Mouse (Mus musculus) heart, adult 2 months (tissue): ENCODE data around the gene Clrn3.

ENCODE experiments used
- CTCF ChIP-seq: fragments of 200-600 bp; IDR thresholded peaks from 2 replicates; pipeline ENCODE4 v1.8.1; 2022; ENCODE audit warnings: antibody characterized with exemption, mild to moderate bottlenecking, moderate library complexity
- EP300 ChIP-seq: fragments of 200-500 bp; IDR thresholded peaks from 2 replicates; pipeline ENCODE4 v1.6.1; 2011; ENCODE audit warnings: low read depth, low read length, control low read depth; ENCODE audit not compliant: insufficient read depth
- POLR2A ChIP-seq: fragments of 200-500 bp; IDR thresholded peaks from 2 replicates; pipeline ENCODE4 v1.6.1; 2011; ENCODE audit warnings: mild to moderate bottlenecking, low read depth, low read length, control low read depth; ENCODE audit not compliant: insufficient read depth

GRCm38 (mm10) chr7:135537948-135538741, 9.7 kb upstream of the Clrn3 start:
- TF ChIP-seq POLR2A (no peak), CTCF (no peak), EP300 (no peak)
